Mouse (Mus musculus): Measurements from ENCODE around the gene Ffar1. TPM values are rescaled to one million over a fixed set of nuclear protein-coding genes. Genes with fewer than 3 reads are reported as not detected.
A peak's percentile ranks its signal among the peaks of the same experiment; 100 is the strongest.

Gene Ffar1
- polyA plus RNA-seq, 1 experiment from 2014 or later, result not detected

DNA sequence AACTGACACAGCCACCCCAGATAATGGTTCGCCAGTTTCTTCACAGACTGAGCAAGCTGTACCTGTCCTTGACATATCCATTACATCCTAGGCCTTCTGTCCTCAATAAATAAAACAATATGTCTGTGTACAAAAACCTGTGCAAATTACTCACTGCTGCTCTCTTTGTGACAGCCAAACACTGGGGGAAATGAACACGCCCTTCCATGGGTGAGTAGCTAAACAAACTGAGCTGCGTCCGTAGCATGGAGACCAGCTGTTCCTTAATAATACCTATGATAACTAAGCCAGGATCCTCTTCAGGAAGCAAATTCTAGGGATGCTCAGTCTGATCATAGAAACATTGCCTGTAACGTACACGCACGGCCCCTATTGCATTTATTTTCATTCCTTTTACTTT is 27.4 kb upstream of the Ffar1 start:
- H3K27ac ChIP-seq (ENCODE audit: low read depth, low read length), result no peak overlapping the region
- no peak for ATAC-seq (ENCODE audit: low read depth)
- H3K4me3 ChIP-seq (ENCODE audit: low read depth, low read length), result no peak overlapping the region
- no peaks in the 10 kb centered on the region for H3K27me3 ChIP-seq (ENCODE audit: control insufficient read depth, insufficient read depth, low read length)
- H3K9ac ChIP-seq (replicated peaks; ENCODE audit: low read depth, low read length), result no peak overlapping the region
- WGBS, result 87% methylated on average over 7 of the region's 7 CpGs
- no peaks in the 10 kb centered on the region for H3K4me1 ChIP-seq (ENCODE audit: control insufficient read depth, insufficient read depth, low read length)
- H3K36me3 ChIP-seq (ENCODE audit: control insufficient read depth, insufficient read depth, low read length), result no peaks in the 10 kb centered on the region
- H3K9me3 ChIP-seq (ENCODE audit: control insufficient read depth, low read length), result no peaks in the 10 kb centered on the region
- no peak overlapping the region for H3K4me2 ChIP-seq (ENCODE audit: low read depth, low read length)

DNA sequence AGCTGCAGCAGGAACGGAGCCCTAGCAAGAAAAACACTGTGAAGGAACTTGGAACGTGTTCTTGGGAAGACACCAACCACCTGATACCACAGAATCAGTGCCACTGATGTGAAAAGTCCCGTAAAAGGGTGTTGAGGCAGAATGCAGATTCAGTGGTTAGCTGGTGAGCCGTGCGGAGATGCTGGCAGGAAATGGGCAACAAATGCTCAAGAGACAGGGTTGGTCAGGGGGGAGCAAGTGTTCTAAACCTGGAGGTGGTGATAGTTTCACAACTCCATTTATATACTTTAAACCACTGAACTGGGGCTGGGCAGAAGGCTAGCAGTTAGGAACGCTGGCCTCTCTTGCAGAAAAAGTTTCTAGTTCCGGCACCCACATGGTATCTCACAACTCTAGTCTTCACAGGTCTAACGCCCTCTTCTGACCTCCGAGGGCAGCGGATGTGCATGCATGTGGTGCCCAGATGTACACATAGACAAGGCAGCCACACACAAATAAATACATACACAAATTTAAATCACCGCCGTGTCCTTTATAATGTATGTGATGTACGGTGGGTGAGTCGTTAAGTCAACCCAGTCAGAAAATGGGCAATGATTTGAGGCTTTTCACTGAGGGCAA is 26.3 kb upstream of the Ffar1 start:
- Histone ChIP-seq H3K9me3 (ENCODE audit: control insufficient read depth, low read length) (no peaks in the 10 kb centered on the region), H3K4me3 (ENCODE audit: low read depth, low read length) (no peak overlapping the region), H3K36me3 (ENCODE audit: control insufficient read depth, insufficient read depth, low read length) (no peaks in the 10 kb centered on the region), H3K4me2 (ENCODE audit: low read depth, low read length) (no peak overlapping the region), H3K4me1 (ENCODE audit: control insufficient read depth, insufficient read depth, low read length) (no peaks in the 10 kb centered on the region), H3K9ac (replicated peaks; ENCODE audit: low read depth, low read length) (no peak overlapping the region), H3K27me3 (ENCODE audit: control insufficient read depth, insufficient read depth, low read length) (no peaks in the 10 kb centered on the region), H3K27ac (ENCODE audit: low read depth, low read length) (no peak overlapping the region)
- no peak for ATAC-seq (ENCODE audit: low read depth)
- WGBS, result 84% methylated on average over 14 of the region's 14 CpGs

DNA sequence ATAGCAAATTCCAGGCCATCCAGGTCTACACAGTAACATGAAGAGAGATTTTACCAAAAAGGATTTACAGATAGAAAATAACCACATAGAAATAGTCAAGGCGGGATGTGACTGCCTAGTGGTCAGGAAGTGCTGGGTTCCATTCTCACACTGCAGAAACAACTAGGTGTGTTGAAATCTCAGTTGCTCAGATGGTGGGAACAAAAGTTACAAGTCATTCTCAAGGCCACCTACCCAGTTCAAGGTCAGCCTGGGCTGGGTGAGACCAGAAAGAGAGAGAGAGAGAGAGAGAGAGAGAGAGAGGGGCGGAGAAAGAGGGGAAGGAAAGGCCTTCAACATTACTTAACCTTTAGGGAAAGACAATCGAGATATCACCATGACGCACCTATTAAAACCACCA is 25.5 kb upstream of the Ffar1 start:
- Histone ChIP-seq H3K4me2 (ENCODE audit: low read depth, low read length) (no peak overlapping the region), H3K27me3 (ENCODE audit: control insufficient read depth, insufficient read depth, low read length) (no peaks in the 10 kb centered on the region), H3K9ac (replicated peaks; ENCODE audit: low read depth, low read length) (no peak overlapping the region), H3K4me3 (ENCODE audit: low read depth, low read length) (no peak overlapping the region), H3K9me3 (ENCODE audit: control insufficient read depth, low read length) (no peaks in the 10 kb centered on the region), H3K4me1 (ENCODE audit: control insufficient read depth, insufficient read depth, low read length) (no peaks in the 10 kb centered on the region), H3K36me3 (ENCODE audit: control insufficient read depth, insufficient read depth, low read length) (no peaks in the 10 kb centered on the region), H3K27ac (ENCODE audit: low read depth, low read length) (no peak overlapping the region)
- WGBS, result 92% methylated on average over 4 of the region's 4 CpGs
- ATAC-seq (ENCODE audit: low read depth), result no peak

DNA sequence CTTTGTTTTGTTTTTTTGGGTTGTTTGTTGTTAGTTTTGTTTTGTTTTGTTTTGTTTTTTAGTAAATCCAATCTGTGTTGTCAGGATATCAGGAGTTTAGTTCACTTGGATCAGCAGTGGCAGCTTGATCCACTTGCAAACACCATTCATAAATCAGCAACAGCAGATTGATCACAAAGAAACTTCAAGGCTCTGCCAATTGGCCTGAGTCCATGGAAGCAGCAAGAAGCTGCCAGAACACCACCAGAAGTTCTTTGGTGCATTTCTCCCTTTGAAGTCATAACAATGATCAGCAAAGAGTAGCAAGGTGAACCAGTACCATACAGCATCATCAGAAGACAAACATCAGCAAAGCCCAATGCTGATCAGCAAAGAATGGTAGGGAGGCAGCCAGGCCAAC is 22.7 kb upstream of the Ffar1 start:
- H3K4me1 ChIP-seq (ENCODE audit: control insufficient read depth, insufficient read depth, low read length), result no peaks in the 10 kb centered on the region
- ATAC-seq (ENCODE audit: low read depth), result no peak

DNA sequence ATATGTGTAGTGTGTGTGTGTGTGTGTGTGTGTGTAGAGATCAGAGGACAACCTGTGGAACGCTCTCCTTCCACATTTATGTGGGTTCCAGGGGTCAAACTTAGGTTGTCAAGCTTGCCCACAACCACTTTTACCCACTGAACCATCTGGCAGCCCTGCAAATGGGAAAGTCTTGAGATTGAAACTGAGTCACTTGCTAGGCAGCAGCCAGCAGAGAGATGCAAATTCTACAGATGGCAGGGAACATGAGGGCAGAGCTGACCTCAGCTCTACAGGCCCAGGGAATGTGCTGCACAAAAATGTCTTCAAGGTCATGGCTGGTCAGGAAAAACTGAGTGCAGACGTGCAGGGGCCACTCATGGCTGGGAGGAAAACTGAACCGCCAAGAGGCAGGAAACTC is 20.0 kb upstream of the Ffar1 start:
- 91% methylated on average over 3 of the region's 3 CpGs for WGBS
- H3K27ac ChIP-seq (ENCODE audit: low read depth, low read length), result no peak overlapping the region
- no peaks in the 10 kb centered on the region for H3K9me3 ChIP-seq (ENCODE audit: control insufficient read depth, low read length)
- no peaks in the 10 kb centered on the region for H3K4me1 ChIP-seq (ENCODE audit: control insufficient read depth, insufficient read depth, low read length)
- no peak overlapping the region for H3K4me3 ChIP-seq (ENCODE audit: low read depth, low read length)
- H3K9ac ChIP-seq (replicated peaks; ENCODE audit: low read depth, low read length), result no peak overlapping the region
- no peak overlapping the region for H3K4me2 ChIP-seq (ENCODE audit: low read depth, low read length)
- no peak for ATAC-seq (ENCODE audit: low read depth)
- no peaks in the 10 kb centered on the region for H3K27me3 ChIP-seq (ENCODE audit: control insufficient read depth, insufficient read depth, low read length)
- no peaks in the 10 kb centered on the region for H3K36me3 ChIP-seq (ENCODE audit: control insufficient read depth, insufficient read depth, low read length)

More for the DNA sequence above, 22.7 kb upstream of the Ffar1 start:
- no peak overlapping the region for H3K4me3 ChIP-seq (ENCODE audit: low read depth, low read length)
- H3K36me3 ChIP-seq (ENCODE audit: control insufficient read depth, insufficient read depth, low read length), result no peaks in the 10 kb centered on the region
- H3K9ac ChIP-seq (replicated peaks; ENCODE audit: low read depth, low read length), result no peak overlapping the region
- no peak overlapping the region for H3K4me2 ChIP-seq (ENCODE audit: low read depth, low read length)
- no peaks in the 10 kb centered on the region for H3K9me3 ChIP-seq (ENCODE audit: control insufficient read depth, low read length)
- no peaks in the 10 kb centered on the region for H3K27me3 ChIP-seq (ENCODE audit: control insufficient read depth, insufficient read depth, low read length)
- no peak overlapping the region for H3K27ac ChIP-seq (ENCODE audit: low read depth, low read length)

DNA sequence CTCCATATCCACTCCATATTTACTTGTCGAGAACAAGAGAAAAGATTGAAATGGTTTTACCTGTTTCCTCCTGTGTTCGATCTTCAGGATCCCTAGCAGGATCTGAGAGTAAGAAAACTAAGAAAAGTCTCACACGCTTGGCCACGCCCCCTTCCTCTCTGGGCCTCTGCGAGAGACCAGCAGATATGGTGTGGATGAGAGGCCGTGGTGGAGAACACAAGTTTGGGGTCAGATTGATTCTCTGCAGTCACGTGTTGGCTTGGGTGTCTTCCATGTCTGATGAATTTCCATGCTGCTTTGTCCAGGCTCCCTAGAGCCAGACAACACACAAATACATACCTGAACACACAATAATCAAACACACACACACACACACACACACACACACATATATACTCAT is 18.8 kb upstream of the Ffar1 start, which contains the start of gene Cd22:
TSS of gene Cd22 (minus strand) at position 167 of the 400 bp plus-strand sequence.
- no peak within 1 kb of the TSS for H3K4me3 ChIP-seq (ENCODE audit: low read depth, low read length)
- no peak within 1 kb of the TSS for H3K4me2 ChIP-seq (ENCODE audit: low read depth, low read length)
- no peak for ATAC-seq (ENCODE audit: low read depth)
- H3K4me1 ChIP-seq (ENCODE audit: control insufficient read depth, insufficient read depth, low read length), result no peaks in the 10 kb centered on the region
- no peaks in the 10 kb centered on the region for H3K36me3 ChIP-seq (ENCODE audit: control insufficient read depth, insufficient read depth, low read length)
- no peak within 1 kb of the TSS for H3K27ac ChIP-seq (ENCODE audit: low read depth, low read length)
- no peaks in the 10 kb centered on the region for H3K9me3 ChIP-seq (ENCODE audit: control insufficient read depth, low read length)
- 80% methylated on average over 7 of the region's 7 CpGs for WGBS
- no peak within 1 kb of the TSS for H3K9ac ChIP-seq (replicated peaks; ENCODE audit: low read depth, low read length)
- H3K27me3 ChIP-seq (ENCODE audit: control insufficient read depth, insufficient read depth, low read length), result no peaks in the 10 kb centered on the region

DNA sequence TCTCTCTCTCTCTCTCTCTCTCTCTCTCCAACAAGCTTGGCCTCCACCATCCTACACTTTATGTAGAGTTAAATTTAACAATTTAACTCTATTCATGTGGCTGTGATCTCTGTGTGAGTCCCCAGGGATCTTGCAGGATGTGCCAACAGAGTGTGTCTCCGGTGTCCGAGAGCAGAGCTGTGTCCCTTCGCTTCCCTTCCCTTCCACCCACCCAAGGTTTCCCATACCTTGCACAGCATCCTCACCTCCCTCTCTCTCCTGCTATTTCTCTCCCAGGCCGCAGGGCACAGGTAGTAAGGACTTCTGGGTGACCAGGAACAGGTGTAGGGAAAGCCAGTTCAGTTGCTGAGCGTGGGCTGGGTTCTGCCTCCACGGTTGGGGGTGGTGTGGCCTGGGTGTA is 17.6 kb upstream of the Ffar1 start:
- no peak overlapping the region for H3K9ac ChIP-seq (replicated peaks; ENCODE audit: low read depth, low read length)
- H3K36me3 ChIP-seq (ENCODE audit: control insufficient read depth, insufficient read depth, low read length), result no peaks in the 10 kb centered on the region
- ATAC-seq (ENCODE audit: low read depth), result no peak
- no peak overlapping the region for H3K27ac ChIP-seq (ENCODE audit: low read depth, low read length)
- no peaks in the 10 kb centered on the region for H3K4me1 ChIP-seq (ENCODE audit: control insufficient read depth, insufficient read depth, low read length)
- no peaks in the 10 kb centered on the region for H3K27me3 ChIP-seq (ENCODE audit: control insufficient read depth, insufficient read depth, low read length)
- no peaks in the 10 kb centered on the region for H3K9me3 ChIP-seq (ENCODE audit: control insufficient read depth, low read length)
- no peak overlapping the region for H3K4me2 ChIP-seq (ENCODE audit: low read depth, low read length)
- WGBS, result 78% methylated on average over 6 of the region's 6 CpGs
- no peak overlapping the region for H3K4me3 ChIP-seq (ENCODE audit: low read depth, low read length)

DNA sequence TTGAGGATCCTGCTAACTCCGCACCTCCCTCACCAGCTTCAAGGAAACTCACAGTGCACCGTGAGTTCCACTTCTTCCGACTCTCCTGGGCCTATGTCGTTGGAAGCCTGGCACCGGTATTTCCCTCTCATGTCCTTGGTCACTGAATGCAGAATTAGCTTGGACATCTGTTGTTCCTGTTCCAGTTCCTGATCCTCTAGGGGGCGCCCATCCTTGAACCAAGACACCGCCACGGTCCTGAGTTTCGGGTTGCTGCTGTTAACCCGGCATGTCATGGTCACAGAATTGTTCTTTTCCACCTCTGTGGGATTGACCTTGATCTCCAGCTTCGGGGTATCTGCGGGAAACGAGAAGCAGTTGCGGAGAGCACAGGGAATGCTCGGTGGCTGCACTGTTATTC is 11.7 kb upstream of the Ffar1 start:
- Histone ChIP-seq H3K4me1 (ENCODE audit: control insufficient read depth, insufficient read depth, low read length) (no peaks in the 10 kb centered on the region), H3K4me2 (ENCODE audit: low read depth, low read length) (peak overlapping the region; percentile 29), H3K27ac (ENCODE audit: low read depth, low read length) (no peak overlapping the region), H3K4me3 (ENCODE audit: low read depth, low read length) (no peak overlapping the region), H3K36me3 (ENCODE audit: control insufficient read depth, insufficient read depth, low read length) (no peaks in the 10 kb centered on the region), H3K9me3 (ENCODE audit: control insufficient read depth, low read length) (no peaks in the 10 kb centered on the region), H3K27me3 (ENCODE audit: control insufficient read depth, insufficient read depth, low read length) (no peaks in the 10 kb centered on the region; the same call in 1 of the 2 replicates), H3K9ac (replicated peaks; ENCODE audit: low read depth, low read length) (no peak overlapping the region)
- no peak for ATAC-seq (ENCODE audit: low read depth)
- 18% methylated on average over 15 of the region's 15 CpGs for WGBS

DNA sequence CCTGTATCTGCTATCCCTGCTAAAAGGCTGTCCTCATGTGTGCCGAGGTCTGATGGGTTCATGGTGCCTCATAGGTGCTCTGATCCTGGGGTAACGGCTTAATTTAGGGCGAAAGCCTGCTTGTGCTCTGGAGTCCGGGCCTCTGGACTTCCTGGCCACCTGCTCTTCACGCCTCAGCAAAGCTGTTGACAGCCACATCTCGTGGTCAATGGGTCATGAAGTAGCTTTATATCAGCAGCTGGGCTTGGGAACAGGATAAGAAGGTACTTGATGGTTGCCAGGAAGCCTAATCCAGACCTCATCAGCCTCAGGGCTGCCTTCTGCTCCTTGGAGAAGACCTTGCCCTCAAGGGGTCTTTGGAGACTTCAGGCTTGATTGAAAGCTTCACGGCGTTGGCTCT is 2.0 kb upstream of the Ffar1 start:
- H3K4me2 ChIP-seq (ENCODE audit: low read depth, low read length), result no peak overlapping the region
- no peak overlapping the region for H3K27ac ChIP-seq (ENCODE audit: low read depth, low read length)
- no peaks in the 10 kb centered on the region for H3K36me3 ChIP-seq (ENCODE audit: control insufficient read depth, insufficient read depth, low read length)
- H3K9me3 ChIP-seq (ENCODE audit: control insufficient read depth, low read length), result no peaks in the 10 kb centered on the region
- H3K4me3 ChIP-seq (ENCODE audit: low read depth, low read length), result no peak overlapping the region
- WGBS, result 80% methylated on average over 8 of the region's 8 CpGs
- H3K27me3 ChIP-seq (ENCODE audit: control insufficient read depth, insufficient read depth, low read length), result no peaks in the 10 kb centered on the region
- H3K4me1 ChIP-seq (ENCODE audit: control insufficient read depth, insufficient read depth, low read length), result no peaks in the 10 kb centered on the region
- no peak for ATAC-seq (ENCODE audit: low read depth)
- no peak overlapping the region for H3K9ac ChIP-seq (replicated peaks; ENCODE audit: low read depth, low read length)

Data from neural tube, embryonic 14.5 days (tissue).